Comparison of ENCODE assay signal across 25 mouse cellular contexts in genomic region chr1:72208095-72208494, GRCm38 (mm10).
"Had no signal": no experiment of that assay in that cellular context is flagged by ENCODE, and none has a peak within 500 bp of the region (broad histone marks: within the 10 kb centered on the region; RNA-seq: fewer than 3 reads in every experiment).

No protein-coding gene starts in this region.

- ATAC-seq: hindbrain, embryonic 16.5 days; inflammation-experienced regulatory T-cells, adult 6 months; intestine, embryonic 15.5 days; intestine, postnatal 0 days had no signal

- DNase-seq: gastrocnemius, postnatal 25 days; heart, adult 18-20 months; heart, postnatal 10 days; heart, postnatal 4 days; kidney, adult 18-20 months; kidney, adult 9 months; kidney, postnatal 10 days; kidney, postnatal 4 days; liver; liver, embryonic 13.5 days had no signal

- H3K27me3 ChIP-seq: heart, embryonic 12.5 days; intestine, embryonic 15.5 days had no signal

- H3K36me3 ChIP-seq: heart, embryonic 10.5 days; heart, embryonic 12.5 days; hindbrain, embryonic 10.5 days; hindbrain, embryonic 12.5 days; intestine, embryonic 15.5 days; kidney, embryonic 15.5 days; limb, embryonic 10.5 days; limb, embryonic 12.5 days; liver, embryonic 13.5 days; liver, embryonic 15.5 days had no signal

- H3K9me3 ChIP-seq: heart, embryonic 10.5 days; heart, embryonic 12.5 days; hindbrain, embryonic 10.5 days; hindbrain, embryonic 12.5 days; intestine, embryonic 15.5 days; kidney, embryonic 15.5 days; limb, embryonic 10.5 days; limb, embryonic 12.5 days; liver, embryonic 13.5 days; liver, embryonic 15.5 days had no signal

- H3K27ac ChIP-seq: heart, embryonic 10.5 days; hindbrain, embryonic 10.5 days; hindbrain, embryonic 12.5 days; hindbrain, embryonic 14.5 days; intestine, embryonic 15.5 days; kidney, embryonic 15.5 days; layer of hippocampus, adult 2 months; left cerebral cortex, adult 2 months; limb, embryonic 10.5 days; limb, embryonic 12.5 days; liver, embryonic 13.5 days; liver, embryonic 15.5 days had no signal

- H3K9ac ChIP-seq: heart, embryonic 12.5 days; hindbrain, embryonic 12.5 days; hindbrain, embryonic 14.5 days; intestine, embryonic 15.5 days; kidney, embryonic 15.5 days; limb, embryonic 12.5 days; liver, embryonic 13.5 days; liver, embryonic 15.5 days had no signal

- H3K4me1 ChIP-seq: liver, embryonic 15.5 days had no signal

- H3K4me2 ChIP-seq: heart, embryonic 12.5 days; hindbrain, embryonic 12.5 days; hindbrain, embryonic 14.5 days; intestine, embryonic 15.5 days; kidney, embryonic 15.5 days; limb, embryonic 12.5 days; liver, embryonic 13.5 days; liver, embryonic 15.5 days had no signal

- H3K4me3 ChIP-seq: heart, embryonic 10.5 days; heart, embryonic 12.5 days; hindbrain, embryonic 10.5 days; hindbrain, embryonic 12.5 days; intestine, embryonic 15.5 days; kidney, embryonic 15.5 days; layer of hippocampus, adult 2 months; left cerebral cortex, adult 2 months; limb, embryonic 10.5 days; limb, embryonic 12.5 days; liver, embryonic 13.5 days; liver, embryonic 15.5 days had no signal
